Mouse (Mus musculus) liver, embryonic 14.5 days (tissue): Measurements from ENCODE around the gene Pknox1. TPM values are rescaled to one million over a fixed set of nuclear protein-coding genes. Genes with fewer than 3 reads are reported as not detected.

Experiments used
- ATAC-seq: fragments of 200-750 bp; cut with Nextera tagmentation; 2 replicates; pipeline ENCODE4 v1.8.0; 2017; ENCODE audit warnings: moderate number of reproducible peaks, mild to moderate bottlenecking, moderate library complexity; ENCODE audit not compliant: insufficient read depth
- DNase-seq, 3 experiments: peaks; one replicate each; pipeline ENCODE4 v3.0.0-alpha.2; 2012 to 2013; ENCODE audit warnings: low read depth in 3 of 3, low spot score in 3 of 3
- H3K27ac ChIP-seq: fragments of 300-500 bp; sonication (generic); 2 replicates; pipeline ENCODE4 v1.5.1; 2014; ENCODE audit warnings: moderate library complexity, mild to moderate bottlenecking, control low read depth, inconsistent platforms
- H3K27me3 ChIP-seq: fragments of 300-500 bp; sonication (generic); 2 replicates; pipeline ENCODE4 v1.6.1; 2014; ENCODE audit warnings: mild to moderate bottlenecking, low read length, moderate library complexity; ENCODE audit not compliant: control insufficient read depth, insufficient read depth
- H3K36me3 ChIP-seq: fragments of 300-500 bp; sonication (generic); replicated peaks from 2 replicates; pipeline ENCODE4 v1.6.1; 2014; ENCODE audit warnings: low read depth; ENCODE audit not compliant: control insufficient read depth, insufficient read depth
- H3K4me1 ChIP-seq, 2 experiments: fragments of 200-500 bp in 1 of 2; fragments of 300-500 bp in 1 of 2; sonication (generic) in 1 of 2; replicated peaks; 2 replicates each; pipeline ENCODE4 v1.6.1; 2012 to 2014; ENCODE audit warnings: antibody characterized with exemption in 1 of 2, inconsistent platforms in 1 of 2, low read length in 1 of 2; ENCODE audit not compliant: control insufficient read depth in 2 of 2, insufficient read depth in 2 of 2
- H3K4me2 ChIP-seq: fragments of 300-500 bp; sonication (generic); 2 replicates; pipeline ENCODE4 v1.6.1; 2014; ENCODE audit warnings: low read depth, mild to moderate bottlenecking, control low read depth, moderate library complexity
- H3K4me3 ChIP-seq, 2 experiments: fragments of 200-500 bp in 1 of 2; fragments of 300-500 bp in 1 of 2; sonication (generic) in 1 of 2; 2 replicates each; pipeline ENCODE4 v1.5.1; 2012 to 2014; ENCODE audit warnings: low read depth in 2 of 2, low read length in 2 of 2, mild to moderate bottlenecking in 2 of 2, control low read depth in 1 of 2, inconsistent platforms in 1 of 2, moderate library complexity in 1 of 2; ENCODE audit not compliant: insufficient read depth in 1 of 2
- H3K9ac ChIP-seq: fragments of 300-500 bp; sonication (generic); replicated peaks from 2 replicates; pipeline ENCODE4 v1.6.1; 2014; ENCODE audit warnings: mild to moderate bottlenecking, control low read depth, moderate library complexity
- H3K9me3 ChIP-seq: fragments of 300-500 bp; sonication (generic); 2 replicates; pipeline ENCODE4 v1.6.1; 2016; ENCODE audit warnings: low read length, mixed read lengths; ENCODE audit not compliant: control insufficient read depth
- CTCF ChIP-seq: IDR thresholded peaks from 2 replicates; pipeline ENCODE4 v1.5.1; 2016; ENCODE audit warnings: antibody characterized with exemption, low read depth, control low read depth
- EP300 ChIP-seq: IDR thresholded peaks from 2 replicates; pipeline ENCODE4 v1.6.1; 2016; ENCODE audit warnings: antibody characterized with exemption, low read depth
- WGBS: fragments of 180-500 bp; shearing (Covaris S2); extraction: QIAGEN DNeasy Blood & Tissue Kit; methylation state at CpG from one replicate; pipeline ENCODE4 v1.1.7; 2014; ENCODE audit not compliant: insufficient replicate concordance; 5-methylcytosine and 5-hydroxymethylcytosine counted together
- polyA plus RNA-seq, 2 experiments: library from polyadenylated mRNA; depleted of rRNA in 1 of 2; stranded (reverse) in 1 of 2; unstranded in 1 of 2; fragments of >200 nt; fragmentation: Nextera tagmentation in 1 of 2; extraction: Ambion mirVana in 1 of 2; gene quantifications; 2 replicates each; pipeline versions ENCODE4 v1.2.1 to v1.2.3; 2012 to 2014

The Pknox1 gene
- polyA plus RNA-seq, 2 experiments: 7.0 to 10.6 TPM

DNA sequence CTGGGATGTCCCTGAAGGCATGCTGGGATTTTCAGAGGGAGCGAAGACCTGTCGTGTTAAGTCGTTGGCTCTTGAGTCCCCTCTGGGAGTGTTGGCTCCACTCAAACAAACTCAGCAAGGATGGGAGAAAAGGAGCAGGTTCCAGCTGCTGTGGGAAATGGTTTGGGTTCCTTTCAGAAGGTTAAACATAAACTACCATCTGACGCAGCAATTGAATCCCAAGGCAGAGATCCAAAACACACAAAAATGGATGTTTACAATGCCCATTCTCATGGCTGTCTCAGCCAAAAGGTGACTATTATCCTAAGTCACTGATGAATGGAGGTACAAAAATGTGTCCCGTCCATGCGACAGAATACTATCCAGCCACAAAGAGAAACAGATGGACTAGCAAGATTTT is 68.5 kb downstream of the Pknox1 start:
- Histone ChIP-seq H3K4me2 (no peak overlapping the region), H3K4me3 (no peak overlapping the region)

DNA sequence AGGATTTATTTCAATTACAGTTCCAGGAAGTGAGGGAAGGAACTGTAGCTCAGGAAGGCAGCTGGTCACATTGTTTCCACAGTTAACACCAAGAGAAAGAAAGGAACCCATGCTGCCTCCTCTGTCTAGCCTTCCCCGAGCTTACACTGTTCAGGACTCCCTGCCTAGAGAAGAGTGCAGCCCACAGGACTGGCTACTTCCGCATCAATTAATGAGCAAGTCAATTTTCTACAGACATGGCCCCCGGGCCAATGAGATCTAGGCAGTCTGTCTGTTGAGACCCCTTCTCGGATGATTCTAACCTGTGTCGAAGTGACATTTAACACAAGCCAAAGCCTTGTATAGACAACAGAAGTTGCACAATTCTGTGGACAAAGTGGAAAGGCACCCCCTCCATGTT is 70.4 kb downstream of the Pknox1 start:
- Histone ChIP-seq H3K36me3 (no peaks in the 10 kb centered on the region), H3K4me3 (no peak overlapping the region), H3K4me1 (peaks cover 0 to 3% of the 10 kb centered on the region in 2 experiments; a peak in 2 of 4 replicates), H3K9ac (no peak overlapping the region), H3K4me2 (no peak overlapping the region), H3K9me3 (no peaks in the 10 kb centered on the region), H3K27ac (no peak overlapping the region), H3K27me3 (peaks cover 31% of the 10 kb centered on the region)
- 46% methylated on average over 5 of the region's 5 CpGs for WGBS
- no peak for ATAC-seq
- DNase-seq: no peak
- TF ChIP-seq CTCF (no peak), EP300 (no peak)

More for the DNA sequence above, 68.5 kb downstream of the Pknox1 start:
- no peak for DNase-seq
- no peaks in the 10 kb centered on the region for H3K36me3 ChIP-seq
- no peak for TF ChIP-seq CTCF
- no peak for TF ChIP-seq EP300
- no peak for ATAC-seq
- H3K9ac ChIP-seq: no peak overlapping the region
- peaks cover 31% of the 10 kb centered on the region for H3K27me3 ChIP-seq
- WGBS: 65% methylated on average over 6 of the region's 6 CpGs
- H3K27ac ChIP-seq: no peak overlapping the region
- H3K9me3 ChIP-seq: no peaks in the 10 kb centered on the region
- peaks cover 0 to 3% of the 10 kb centered on the region in 2 experiments; a peak in 2 of 4 replicates for H3K4me1 ChIP-seq

DNA sequence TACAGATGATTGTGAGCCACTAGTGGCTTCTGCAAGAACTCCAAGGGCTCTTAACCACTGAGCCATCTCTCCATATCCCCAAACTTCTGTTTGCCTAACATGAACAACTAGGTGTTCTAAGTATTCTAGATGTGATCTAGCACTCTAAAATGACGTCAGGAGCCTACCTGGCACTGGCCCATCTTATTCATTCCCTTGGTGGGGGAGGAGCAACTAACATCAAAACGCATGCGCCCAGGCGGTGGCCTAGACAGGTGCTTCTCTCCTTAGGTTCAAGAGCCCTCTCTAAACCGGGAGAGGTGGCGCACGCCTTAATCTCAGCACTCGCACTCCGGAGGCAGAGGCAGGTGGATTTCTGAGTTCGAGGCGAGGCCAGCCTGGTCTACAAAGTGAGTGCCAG is 71.2 kb downstream of the Pknox1 start:
- H3K4me3 ChIP-seq: no peak overlapping the region
- DNase-seq (no peak), ATAC-seq (no peak)
- H3K27me3 ChIP-seq: peaks cover 31% of the 10 kb centered on the region
- no peaks in the 10 kb centered on the region for H3K36me3 ChIP-seq
- WGBS: 52% methylated on average over 11 of the region's 11 CpGs
- H3K4me1 ChIP-seq: peaks cover 0 to 3% of the 10 kb centered on the region in 2 experiments; a peak in 2 of 4 replicates
- H3K4me2 ChIP-seq: peak overlapping the region; percentile 63
- TF ChIP-seq CTCF (no peak), EP300 (no peak)
- H3K27ac ChIP-seq: no peak overlapping the region
- H3K9me3 ChIP-seq: no peaks in the 10 kb centered on the region
- H3K9ac ChIP-seq: no peak overlapping the region

DNA sequence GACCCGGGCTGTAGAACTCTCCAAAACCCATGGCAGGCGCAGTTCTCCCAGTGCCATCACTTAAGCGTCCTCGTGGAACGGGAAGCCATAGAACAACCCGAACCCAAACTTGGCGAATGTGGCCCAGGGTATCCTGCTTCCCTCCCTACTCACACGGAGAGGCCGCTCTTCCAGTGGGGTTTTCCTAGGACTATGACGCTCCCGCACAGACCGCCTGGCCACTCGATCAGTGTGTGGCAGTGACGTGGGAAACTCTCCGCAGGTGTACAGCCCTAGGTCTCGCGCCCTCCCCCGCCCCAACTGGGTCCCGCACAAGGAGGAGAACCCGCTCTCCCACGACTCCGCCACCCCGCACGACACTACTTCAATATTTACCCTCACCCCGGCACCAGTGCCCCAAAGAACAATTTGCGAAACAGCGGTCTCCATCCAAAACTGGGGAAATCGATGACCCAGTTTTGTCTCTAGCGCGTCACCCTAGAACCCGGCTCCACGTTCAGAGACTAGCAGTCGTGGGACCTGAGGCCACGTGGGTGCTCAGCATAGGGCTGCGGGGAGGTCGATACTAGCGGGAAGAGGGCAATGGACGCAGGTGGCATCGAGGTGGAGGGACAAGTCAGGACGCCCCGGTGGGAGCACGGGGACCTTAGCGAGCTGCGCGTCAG is 71.9 kb downstream of the Pknox1 start:
- peaks cover 31% of the 10 kb centered on the region for H3K27me3 ChIP-seq
- no peak overlapping the region for H3K27ac ChIP-seq

DNA sequence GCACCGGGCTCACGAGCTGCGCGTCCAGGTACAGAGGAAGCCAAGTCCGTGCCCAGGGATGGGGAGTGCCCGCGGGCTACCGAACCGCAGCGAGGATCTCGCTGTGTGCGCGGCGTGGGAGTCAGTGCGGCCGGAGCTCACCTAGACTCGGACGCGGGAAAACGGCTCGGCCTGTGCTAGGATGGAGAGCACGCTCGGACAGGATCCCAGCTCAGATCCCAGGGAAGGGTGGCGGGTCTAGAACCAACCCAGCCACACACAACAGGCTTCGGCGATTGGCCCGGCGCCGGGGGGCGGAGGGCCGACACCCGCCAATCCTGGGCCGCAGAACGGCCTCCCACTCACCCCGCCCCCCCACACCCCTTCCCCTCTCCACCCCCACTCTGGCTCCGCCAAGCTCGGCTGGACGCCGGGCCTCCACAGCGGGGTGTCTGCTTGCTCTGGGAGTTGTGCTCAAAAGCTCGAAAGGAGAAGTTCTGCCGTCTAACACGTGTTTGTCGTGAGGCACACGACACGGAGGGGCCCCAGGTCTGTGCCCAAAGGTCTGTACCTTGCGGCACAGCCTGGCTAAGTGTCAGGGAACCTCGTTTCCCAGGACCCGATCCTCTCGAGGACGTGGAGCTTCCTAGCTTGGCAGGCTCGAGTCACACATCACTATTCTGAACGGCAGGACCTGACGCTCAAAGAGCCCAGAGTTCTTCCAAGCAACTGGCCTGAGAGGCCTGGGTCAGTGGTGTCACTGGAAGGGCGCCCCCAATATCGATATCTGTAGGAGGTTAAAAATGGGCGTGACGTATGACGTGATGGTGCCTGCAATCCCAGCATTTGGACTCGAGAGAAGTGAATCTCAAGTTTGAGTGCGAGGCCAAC is 72.6 kb downstream of the Pknox1 start, which contains the start of gene Cbs:
Gene Cbs (minus strand): TSS at position 297 of the 870 bp plus-strand sequence.
- Histone ChIP-seq H3K4me2 (peak within 1 kb of the TSS; percentile 63), H3K27me3 (peaks cover 31% of the 10 kb centered on the region), H3K4me1 (peaks cover 0 to 3% of the 10 kb centered on the region in 2 experiments; a peak in 2 of 4 replicates), H3K9ac (no peak within 1 kb of the TSS), H3K27ac (no peak within 1 kb of the TSS; the same call in 1 of the 2 replicates), H3K36me3 (no peaks in the 10 kb centered on the region), H3K4me3 (peak within 1 kb of the TSS; percentile 25 to 49), H3K9me3 (no peaks in the 10 kb centered on the region)
- TF ChIP-seq CTCF (no peak), EP300 (no peak)
- 1% methylated on average over 61 of the region's 61 CpGs for WGBS
- peak; percentile 87 for ATAC-seq
- peak; percentile 19 to 24 (median 22) for DNase-seq

More for the DNA sequence above, 71.9 kb downstream of the Pknox1 start:
- 8% methylated on average over 45 of the region's 45 CpGs for WGBS
- Histone ChIP-seq H3K9me3 (no peaks in the 10 kb centered on the region), H3K4me3 (peak overlapping the region; percentile 25 to 49), H3K4me2 (peak overlapping the region; percentile 63), H3K4me1 (peaks cover 0 to 3% of the 10 kb centered on the region in 2 experiments; a peak in 2 of 4 replicates), H3K36me3 (no peaks in the 10 kb centered on the region), H3K9ac (no peak overlapping the region)
- ATAC-seq (peak; percentile 55), DNase-seq (no peak)
- TF ChIP-seq EP300 (no peak), CTCF (no peak)
